Mouse (Mus musculus) heart, embryonic 13.5 days (tissue): Measurements from ENCODE around the gene Ptpre. TPM values are rescaled to one million over a fixed set of nuclear protein-coding genes. Genes with fewer than 3 reads are reported as not detected.

Experiments used
- ATAC-seq: fragments of 200-750 bp; cut with Nextera tagmentation; 2 replicates; pipeline ENCODE4 v1.8.0; 2017; ENCODE audit warnings: moderate TSS enrichment; ENCODE audit not compliant: insufficient number of reproducible peaks, low FRiP score, low TSS enrichment; ENCODE audit errors: extremely low read depth
- H3K27ac ChIP-seq: fragments of 300-500 bp; sonication (generic); replicated peaks from 2 replicates; pipeline ENCODE4 v1.5.1; 2015; ENCODE audit warnings: moderate library complexity, mild to moderate bottlenecking, inconsistent platforms
- H3K27me3 ChIP-seq: fragments of 300-500 bp; sonication (generic); replicated peaks from 2 replicates; pipeline ENCODE4 v1.6.1; 2015; ENCODE audit warnings: mild to moderate bottlenecking, inconsistent platforms
- H3K36me3 ChIP-seq: fragments of 300-500 bp; sonication (generic); 2 replicates; pipeline ENCODE4 v1.6.1; 2015; ENCODE audit warnings: mild to moderate bottlenecking, inconsistent platforms
- H3K4me1 ChIP-seq: fragments of 300-500 bp; sonication (generic); 2 replicates; pipeline ENCODE4 v1.6.1; 2015; ENCODE audit warnings: inconsistent platforms
- H3K4me2 ChIP-seq: fragments of 300-500 bp; sonication (generic); 2 replicates; pipeline ENCODE4 v1.6.1; 2015; ENCODE audit warnings: inconsistent platforms, mild to moderate bottlenecking, moderate library complexity
- H3K4me3 ChIP-seq: fragments of 300-500 bp; sonication (generic); 2 replicates; pipeline ENCODE4 v1.5.1; 2015; ENCODE audit warnings: moderate library complexity, mild to moderate bottlenecking, inconsistent platforms
- H3K9ac ChIP-seq: fragments of 300-500 bp; sonication (generic); 2 replicates; pipeline ENCODE4 v1.6.1; 2015; ENCODE audit warnings: inconsistent platforms, mild to moderate bottlenecking, moderate library complexity
- H3K9me3 ChIP-seq: fragments of 300-500 bp; sonication (generic); 2 replicates; pipeline ENCODE4 v1.6.1; 2016; ENCODE audit warnings: inconsistent platforms
- WGBS: fragments of 180-500 bp; shearing (Covaris S2); methylation state at CpG from one replicate; pipeline ENCODE4 v1.1.7; 2015; ENCODE audit warnings: mixed read lengths; 5-methylcytosine and 5-hydroxymethylcytosine counted together
- polyA plus RNA-seq: library from polyadenylated mRNA; unstranded; fragments of >200 nt; fragmentation: Nextera tagmentation; extraction: Ambion mirVana; gene quantifications from 2 replicates; pipeline ENCODE4 v1.2.1, GENCODE M21; 2015

Gene Ptpre
- polyA plus RNA-seq, 1 experiment from 2014 or later: 3.1 TPM

GRCm38 (mm10) chr7:135716968-135717557 lies 179.8 kb downstream of the Ptpre start:
- WGBS: 68% methylated on average over 7 of the region's 7 CpGs
- H3K27ac ChIP-seq: peak overlapping the region; percentile 53

GRCm38 (mm10) chr7:135721436-135721992 lies 184.2 kb downstream of the Ptpre start:
- Histone ChIP-seq H3K9ac (no peak overlapping the region), H3K4me1 (peaks cover 26% of the 10 kb centered on the region), H3K4me3 (no peak overlapping the region), H3K36me3 (no peaks in the 10 kb centered on the region), H3K4me2 (peak overlapping the region; percentile 44), H3K9me3 (no peaks in the 10 kb centered on the region), H3K27ac (0 out of 2 replicates have a peak overlapping the region, but pooled peaks have one; percentile 39), H3K27me3 (0 out of 2 replicates have a peak, but pooled peaks cover 3% of the 10 kb centered on the region)
- no peak for ATAC-seq
- WGBS: 37% methylated on average over 7 of the region's 7 CpGs

More at GRCm38 (mm10) chr7:135716968-135717557, 179.8 kb downstream of the Ptpre start:
- H3K4me1 ChIP-seq: peaks cover 37% of the 10 kb centered on the region
- no peak for ATAC-seq
- no peaks in the 10 kb centered on the region; the same call in 1 of the 2 replicates for H3K36me3 ChIP-seq
- H3K9me3 ChIP-seq: no peaks in the 10 kb centered on the region
- H3K4me3 ChIP-seq: peak overlapping the region; percentile 97
- H3K9ac ChIP-seq: peak overlapping the region; percentile 77
- no peaks in the 10 kb centered on the region for H3K27me3 ChIP-seq
- peak overlapping the region; percentile 73 for H3K4me2 ChIP-seq

- Histone ChIP-seq H3K4me3 (no peak overlapping the region), H3K9ac (no peak overlapping the region), H3K9me3 (no peaks in the 10 kb centered on the region), H3K36me3 (no peaks in the 10 kb centered on the region), H3K4me1 (peaks cover 21% of the 10 kb centered on the region), H3K27me3 (0 out of 2 replicates have a peak, but pooled peaks cover 3% of the 10 kb centered on the region), H3K27ac (no peak overlapping the region; the same call in 1 of the 2 replicates), H3K4me2 (peak overlapping the region; percentile 44)
- 55% methylated on average over 6 of the region's 6 CpGs for WGBS
- no peak for ATAC-seq
Observed at GRCm38 (mm10) chr7:135722011-135722838, 184.9 kb downstream of the Ptpre start.

- no peak overlapping the region for H3K4me3 ChIP-seq
- H3K4me2 ChIP-seq: no peak overlapping the region
- peak overlapping the region; percentile 6; the same call in 1 of the 2 replicates for H3K27ac ChIP-seq
- no peaks in the 10 kb centered on the region for H3K36me3 ChIP-seq
- H3K9ac ChIP-seq: no peak overlapping the region
- no peaks in the 10 kb centered on the region for H3K9me3 ChIP-seq
- peaks cover 19% of the 10 kb centered on the region for H3K4me1 ChIP-seq
- 48% methylated on average over 6 of the region's 6 CpGs for WGBS
- H3K27me3 ChIP-seq: 0 out of 2 replicates have a peak, but pooled peaks cover 3% of the 10 kb centered on the region
- ATAC-seq: no peak
Observed at GRCm38 (mm10) chr7:135723672-135724341, 186.5 kb downstream of the Ptpre start.

- H3K27ac ChIP-seq: no peak overlapping the region
Observed at GRCm38 (mm10) chr7:135726707-135727106, 189.4 kb downstream of the Ptpre start.

GRCm38 (mm10) chr7:135728038-135728437 lies 190.8 kb downstream of the Ptpre start:
- Histone ChIP-seq H3K4me2 (no peak overlapping the region), H3K27me3 (0 out of 2 replicates have a peak, but pooled peaks cover 3% of the 10 kb centered on the region), H3K27ac (no peak overlapping the region), H3K9ac (no peak overlapping the region), H3K36me3 (no peaks in the 10 kb centered on the region), H3K4me1 (peaks cover 8% of the 10 kb centered on the region), H3K9me3 (no peaks in the 10 kb centered on the region), H3K4me3 (no peak overlapping the region)
- WGBS: 89% methylated on average over 12 of the region's 12 CpGs
- no peak for ATAC-seq

More at GRCm38 (mm10) chr7:135726707-135727106, 189.4 kb downstream of the Ptpre start:
- peaks cover 14% of the 10 kb centered on the region for H3K4me1 ChIP-seq
- H3K9me3 ChIP-seq: no peaks in the 10 kb centered on the region
- no peak for ATAC-seq
- H3K4me3 ChIP-seq: no peak overlapping the region
- H3K4me2 ChIP-seq: no peak overlapping the region
- H3K9ac ChIP-seq: no peak overlapping the region
- H3K36me3 ChIP-seq: no peaks in the 10 kb centered on the region
- 0 out of 2 replicates have a peak, but pooled peaks cover 3% of the 10 kb centered on the region for H3K27me3 ChIP-seq
- 73% methylated on average over 1 of the region's 1 CpGs for WGBS

GRCm38 (mm10) chr7:135734379-135734778 lies 197.1 kb downstream of the Ptpre start:
- Histone ChIP-seq H3K27me3 (peaks cover 9% of the 10 kb centered on the region; the same call in 1 of the 2 replicates), H3K4me3 (no peak overlapping the region), H3K4me1 (peaks cover 12% of the 10 kb centered on the region), H3K9ac (no peak overlapping the region), H3K4me2 (no peak overlapping the region), H3K36me3 (no peaks in the 10 kb centered on the region), H3K27ac (no peak overlapping the region), H3K9me3 (no peaks in the 10 kb centered on the region)
- 78% methylated on average over 5 of the region's 5 CpGs for WGBS
- ATAC-seq: no peak

- H3K4me1 ChIP-seq: peaks cover 12% of the 10 kb centered on the region
- H3K9ac ChIP-seq: peak overlapping the region; percentile 48; the same call in 1 of the 2 replicates
- H3K4me2 ChIP-seq: peak overlapping the region; percentile 62
- H3K27me3 ChIP-seq: peaks cover 11% of the 10 kb centered on the region; the same call in 1 of the 2 replicates
- 81% methylated on average over 9 of the region's 9 CpGs for WGBS
- peak overlapping the region; percentile 32; the same call in 1 of the 2 replicates for H3K4me3 ChIP-seq
- no peak for ATAC-seq
- H3K36me3 ChIP-seq: no peaks in the 10 kb centered on the region
- H3K27ac ChIP-seq: no peak overlapping the region
- no peaks in the 10 kb centered on the region for H3K9me3 ChIP-seq
Observed at GRCm38 (mm10) chr7:135734911-135735646, 197.8 kb downstream of the Ptpre start.
